Mouse (Mus musculus): ENCODE results near the gene Ppm1l. TPM values are rescaled to one million over a fixed set of nuclear protein-coding genes. Genes with fewer than 3 reads are reported as not detected.

Gene Ppm1l
- polyA plus RNA-seq, 1 experiment from 2014 or later, result 5.6 TPM

DNA sequence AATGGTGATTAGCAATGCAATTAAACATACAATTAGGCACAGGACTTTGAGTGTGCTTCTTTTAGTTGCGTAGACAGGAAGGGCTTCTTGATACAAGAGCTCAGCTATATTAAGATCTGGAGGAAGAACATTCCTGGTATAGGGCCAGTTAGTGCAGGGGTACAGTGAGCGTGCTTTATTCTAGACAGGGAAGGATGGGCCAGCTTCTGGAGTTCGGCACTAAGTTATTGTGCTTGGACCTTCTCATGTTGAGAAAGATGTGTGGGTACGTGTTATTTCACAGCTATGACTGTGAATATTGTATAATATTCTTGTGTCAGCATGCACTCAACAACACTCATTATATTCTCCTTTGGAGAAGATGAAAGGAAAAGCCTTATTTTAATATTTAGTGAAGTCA, 29.9 kb downstream of the Ppm1l start:
- Histone ChIP-seq H3K9ac (ENCODE audit: low read depth, low read length) (no peak overlapping the region), H3K27me3 (ENCODE audit: control insufficient read depth, insufficient read depth, low read length) (no peaks in the 10 kb centered on the region), H3K4me1 (ENCODE audit: control insufficient read depth, insufficient read depth, low read length) (peaks cover 5% of the 10 kb centered on the region; the same call in 1 of the 2 replicates), H3K36me3 (ENCODE audit: control insufficient read depth, insufficient read depth, low read length) (no peaks in the 10 kb centered on the region), H3K27ac (ENCODE audit: low read depth, low read length) (no peak overlapping the region), H3K4me3 (ENCODE audit: low read depth, low read length) (no peak overlapping the region), H3K4me2 (no peak overlapping the region), H3K9me3 (replicated peaks; ENCODE audit: control insufficient read depth, low read length) (no peaks in the 10 kb centered on the region)
- 73% methylated on average over 4 of the region's 4 CpGs for WGBS (ENCODE audit: insufficient replicate concordance)
- ATAC-seq (replicated peaks; ENCODE audit: insufficient number of reproducible peaks, low FRiP score, low TSS enrichment), result no peak

DNA sequence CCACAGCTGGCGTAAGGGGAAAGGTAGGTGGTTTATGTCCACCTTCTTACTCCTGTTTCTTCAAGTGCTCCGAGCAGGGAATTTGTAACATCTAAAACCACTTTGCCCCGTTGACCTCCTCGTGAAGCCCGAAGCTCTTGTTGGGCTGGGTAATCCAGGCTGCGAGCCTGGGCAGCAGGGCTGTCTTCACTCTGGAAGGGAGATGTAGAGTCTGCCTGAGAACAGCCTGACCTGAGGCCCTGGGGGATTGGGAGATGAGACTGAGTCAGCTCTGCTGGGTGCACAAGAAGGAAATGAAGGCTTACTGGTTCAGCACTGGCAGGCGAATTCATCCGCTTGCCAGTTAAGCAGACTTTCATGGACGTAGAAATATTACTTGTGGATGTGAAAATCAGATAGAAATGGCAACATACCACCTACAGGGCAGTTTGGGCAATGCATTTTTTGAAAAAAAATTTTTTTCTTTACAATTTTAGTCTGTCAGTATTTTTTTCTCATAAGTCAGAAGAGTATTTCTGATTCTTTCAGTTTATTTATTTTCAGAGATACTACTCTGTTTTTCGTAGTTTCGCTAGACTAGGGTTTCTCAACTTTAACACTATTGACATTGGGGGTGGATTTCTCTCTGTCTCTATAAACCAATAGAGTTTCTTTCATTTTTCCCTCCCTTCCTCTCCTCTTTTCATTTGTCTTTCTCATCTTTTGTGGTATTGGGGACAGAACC, 31.7 kb downstream of the Ppm1l start:
- H3K27me3 ChIP-seq (ENCODE audit: control insufficient read depth, insufficient read depth, low read length), result no peaks in the 10 kb centered on the region
- 72% methylated on average over 11 of the region's 11 CpGs for WGBS (ENCODE audit: insufficient replicate concordance)
- no peak overlapping the region for H3K4me2 ChIP-seq
- H3K9me3 ChIP-seq (replicated peaks; ENCODE audit: control insufficient read depth, low read length), result no peaks in the 10 kb centered on the region
- peaks cover 10% of the 10 kb centered on the region for H3K4me1 ChIP-seq (ENCODE audit: control insufficient read depth, insufficient read depth, low read length)
- H3K4me3 ChIP-seq (ENCODE audit: low read depth, low read length), result no peak overlapping the region
- H3K36me3 ChIP-seq (ENCODE audit: control insufficient read depth, insufficient read depth, low read length), result no peaks in the 10 kb centered on the region
- no peak overlapping the region for H3K9ac ChIP-seq (ENCODE audit: low read depth, low read length)
- no peak overlapping the region for H3K27ac ChIP-seq (ENCODE audit: low read depth, low read length)
- no peak for ATAC-seq (replicated peaks; ENCODE audit: insufficient number of reproducible peaks, low FRiP score, low TSS enrichment)

DNA sequence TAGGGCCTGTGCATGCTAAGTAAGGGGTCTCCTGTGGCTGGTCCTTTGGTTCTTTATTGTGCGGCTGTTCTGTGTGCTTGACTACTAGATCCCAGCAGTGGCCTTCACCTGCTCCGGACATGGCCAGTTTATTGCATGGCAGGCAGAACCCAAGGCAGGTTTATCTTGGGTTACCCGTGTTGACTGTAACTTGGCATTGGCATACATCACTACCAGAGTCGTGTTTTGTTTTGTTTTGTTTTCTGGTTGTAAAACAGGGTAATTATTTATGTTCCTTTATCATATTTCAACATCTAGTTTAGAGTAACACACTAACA, 32.2 kb downstream of the Ppm1l start:
- Histone ChIP-seq H3K36me3 (ENCODE audit: control insufficient read depth, insufficient read depth, low read length) (no peaks in the 10 kb centered on the region), H3K4me3 (ENCODE audit: low read depth, low read length) (no peak overlapping the region), H3K4me2 (no peak overlapping the region), H3K4me1 (ENCODE audit: control insufficient read depth, insufficient read depth, low read length) (peaks cover 10% of the 10 kb centered on the region), H3K27me3 (ENCODE audit: control insufficient read depth, insufficient read depth, low read length) (no peaks in the 10 kb centered on the region), H3K9ac (ENCODE audit: low read depth, low read length) (no peak overlapping the region), H3K27ac (ENCODE audit: low read depth, low read length) (no peak overlapping the region), H3K9me3 (replicated peaks; ENCODE audit: control insufficient read depth, low read length) (no peaks in the 10 kb centered on the region)
- 83% methylated on average over 4 of the region's 4 CpGs for WGBS (ENCODE audit: insufficient replicate concordance)
- ATAC-seq (replicated peaks; ENCODE audit: insufficient number of reproducible peaks, low FRiP score, low TSS enrichment), result no peak

- H3K4me1 ChIP-seq (ENCODE audit: control insufficient read depth, insufficient read depth, low read length), result peaks cover 10% of the 10 kb centered on the region
Observed at GRCm38 (mm10) chr3:69349973-69350372, 33.3 kb downstream of the Ppm1l start.

DNA sequence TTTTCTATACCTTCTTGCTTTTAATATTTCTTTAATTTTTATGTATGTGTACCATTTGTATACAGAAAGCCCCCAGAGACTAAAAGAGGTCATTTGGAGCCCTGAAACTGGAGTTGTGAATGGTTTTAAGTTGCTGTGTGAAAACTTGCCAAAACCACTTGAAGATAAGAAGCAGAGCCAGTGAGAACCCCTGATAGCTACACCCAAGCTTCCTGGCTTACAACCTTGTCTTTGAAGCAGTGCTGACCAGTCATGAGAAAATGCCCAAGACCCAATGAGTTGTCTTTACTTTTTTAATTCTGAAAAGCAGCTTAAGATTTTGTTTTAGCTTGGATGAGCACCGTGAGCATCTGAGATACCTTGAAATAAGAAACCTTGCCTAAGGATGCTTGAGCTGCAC, 35.5 kb downstream of the Ppm1l start:
- no peak overlapping the region for H3K27ac ChIP-seq (ENCODE audit: low read depth, low read length)
- 49% methylated on average over 1 of the region's 1 CpGs for WGBS (ENCODE audit: insufficient replicate concordance)
- no peak overlapping the region for H3K9ac ChIP-seq (ENCODE audit: low read depth, low read length)
- no peaks in the 10 kb centered on the region for H3K36me3 ChIP-seq (ENCODE audit: control insufficient read depth, insufficient read depth, low read length)
- H3K9me3 ChIP-seq (replicated peaks; ENCODE audit: control insufficient read depth, low read length), result no peaks in the 10 kb centered on the region
- H3K4me3 ChIP-seq (ENCODE audit: low read depth, low read length), result no peak overlapping the region
- no peak for ATAC-seq (replicated peaks; ENCODE audit: insufficient number of reproducible peaks, low FRiP score, low TSS enrichment)
- H3K4me1 ChIP-seq (ENCODE audit: control insufficient read depth, insufficient read depth, low read length), result peaks cover 10% of the 10 kb centered on the region
- no peaks in the 10 kb centered on the region for H3K27me3 ChIP-seq (ENCODE audit: control insufficient read depth, insufficient read depth, low read length)
- no peak overlapping the region for H3K4me2 ChIP-seq

More at GRCm38 (mm10) chr3:69349973-69350372, 33.3 kb downstream of the Ppm1l start:
- H3K27ac ChIP-seq (ENCODE audit: low read depth, low read length), result no peak overlapping the region
- 92% methylated on average over 6 of the region's 6 CpGs for WGBS (ENCODE audit: insufficient replicate concordance)
- no peaks in the 10 kb centered on the region for H3K27me3 ChIP-seq (ENCODE audit: control insufficient read depth, insufficient read depth, low read length)
- no peak for ATAC-seq (replicated peaks; ENCODE audit: insufficient number of reproducible peaks, low FRiP score, low TSS enrichment)
- no peak overlapping the region for H3K4me2 ChIP-seq
- H3K4me3 ChIP-seq (ENCODE audit: low read depth, low read length), result no peak overlapping the region
- H3K9me3 ChIP-seq (replicated peaks; ENCODE audit: control insufficient read depth, low read length), result no peaks in the 10 kb centered on the region
- no peaks in the 10 kb centered on the region for H3K36me3 ChIP-seq (ENCODE audit: control insufficient read depth, insufficient read depth, low read length)
- no peak overlapping the region for H3K9ac ChIP-seq (ENCODE audit: low read depth, low read length)

DNA sequence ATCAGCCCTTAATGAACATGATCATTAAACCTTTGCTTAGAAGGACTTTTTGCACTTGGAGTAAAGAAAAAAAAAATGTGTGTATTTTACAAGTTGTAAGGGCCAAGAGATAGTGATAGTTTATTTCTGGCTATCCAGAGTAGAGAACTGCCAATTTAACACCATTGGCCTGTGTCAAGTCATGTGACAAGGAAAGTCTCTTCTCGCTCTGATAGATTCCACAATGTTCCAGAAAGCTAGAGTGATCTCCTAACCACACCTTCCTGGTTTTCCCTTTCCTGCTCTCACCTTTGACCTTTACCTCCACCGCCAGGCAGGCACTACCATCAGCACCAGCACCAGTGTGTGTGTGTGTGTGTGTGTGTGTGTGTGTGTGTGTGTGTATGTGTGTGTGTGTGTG, 38.0 kb downstream of the Ppm1l start:
- no peaks in the 10 kb centered on the region for H3K9me3 ChIP-seq (replicated peaks; ENCODE audit: control insufficient read depth, low read length)
- H3K4me3 ChIP-seq (ENCODE audit: low read depth, low read length), result no peak overlapping the region
- no peak overlapping the region for H3K9ac ChIP-seq (ENCODE audit: low read depth, low read length)
- ATAC-seq (replicated peaks; ENCODE audit: insufficient number of reproducible peaks, low FRiP score, low TSS enrichment), result no peak
- no peak overlapping the region for H3K4me2 ChIP-seq
- no peaks in the 10 kb centered on the region for H3K36me3 ChIP-seq (ENCODE audit: control insufficient read depth, insufficient read depth, low read length)
- H3K27me3 ChIP-seq (ENCODE audit: control insufficient read depth, insufficient read depth, low read length), result no peaks in the 10 kb centered on the region
- peaks cover 6% of the 10 kb centered on the region; the same call in 1 of the 2 replicates for H3K4me1 ChIP-seq (ENCODE audit: control insufficient read depth, insufficient read depth, low read length)
- 60% methylated on average over 2 of the region's 2 CpGs for WGBS (ENCODE audit: insufficient replicate concordance)
- no peak overlapping the region for H3K27ac ChIP-seq (ENCODE audit: low read depth, low read length)

DNA sequence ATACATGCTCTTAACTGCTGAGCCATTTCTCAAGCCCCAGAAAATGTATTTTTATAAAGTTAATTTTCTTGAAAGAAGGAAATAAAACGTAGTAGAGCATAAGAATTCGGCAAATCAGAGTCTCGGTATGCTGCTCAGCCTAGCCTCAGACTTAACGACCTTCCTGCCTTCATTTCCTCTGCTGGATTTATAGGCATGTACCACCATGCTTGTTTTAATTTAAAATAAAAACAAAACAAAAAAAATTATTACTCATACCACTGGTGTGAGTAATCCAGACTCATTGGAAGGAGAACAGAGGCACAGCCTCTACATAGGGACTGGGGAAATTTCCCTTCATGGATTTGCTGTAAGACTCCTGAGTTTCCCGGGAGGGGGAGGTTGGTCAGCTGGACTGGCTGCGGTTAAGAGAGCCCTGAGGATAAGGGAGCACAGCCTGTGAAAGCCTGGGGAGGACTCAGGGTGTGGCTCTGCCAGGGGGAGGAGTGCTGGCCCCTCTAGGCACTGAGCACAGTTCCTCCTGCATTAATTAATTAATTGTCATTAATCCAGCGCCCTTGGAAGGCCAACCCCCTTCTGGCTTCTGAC, 39.5 kb downstream of the Ppm1l start:
- no peaks in the 10 kb centered on the region for H3K9me3 ChIP-seq (replicated peaks; ENCODE audit: control insufficient read depth, low read length)
- ATAC-seq (replicated peaks; ENCODE audit: insufficient number of reproducible peaks, low FRiP score, low TSS enrichment), result no peak
- no peak overlapping the region for H3K27ac ChIP-seq (ENCODE audit: low read depth, low read length)
- H3K9ac ChIP-seq (ENCODE audit: low read depth, low read length), result no peak overlapping the region
- no peaks in the 10 kb centered on the region for H3K36me3 ChIP-seq (ENCODE audit: control insufficient read depth, insufficient read depth, low read length)
- no peaks in the 10 kb centered on the region for H3K27me3 ChIP-seq (ENCODE audit: control insufficient read depth, insufficient read depth, low read length)
- 76% methylated on average over 7 of the region's 7 CpGs for WGBS (ENCODE audit: insufficient replicate concordance)
- H3K4me3 ChIP-seq (ENCODE audit: low read depth, low read length), result no peak overlapping the region
- H3K4me2 ChIP-seq, result no peak overlapping the region
- peaks cover 6% of the 10 kb centered on the region; the same call in 1 of the 2 replicates for H3K4me1 ChIP-seq (ENCODE audit: control insufficient read depth, insufficient read depth, low read length)

- WGBS (ENCODE audit: insufficient replicate concordance), result 73% methylated on average over 5 of the region's 5 CpGs
- no peak for ATAC-seq (replicated peaks; ENCODE audit: insufficient number of reproducible peaks, low FRiP score, low TSS enrichment)
- H3K4me2 ChIP-seq, result no peak overlapping the region
- H3K4me3 ChIP-seq (ENCODE audit: low read depth, low read length), result no peak overlapping the region
- no peaks in the 10 kb centered on the region for H3K9me3 ChIP-seq (replicated peaks; ENCODE audit: control insufficient read depth, low read length)
- no peaks in the 10 kb centered on the region for H3K36me3 ChIP-seq (ENCODE audit: control insufficient read depth, insufficient read depth, low read length)
- no peak overlapping the region for H3K9ac ChIP-seq (ENCODE audit: low read depth, low read length)
- no peaks in the 10 kb centered on the region for H3K27me3 ChIP-seq (ENCODE audit: control insufficient read depth, insufficient read depth, low read length)
- peaks cover 6% of the 10 kb centered on the region; the same call in 1 of the 2 replicates for H3K4me1 ChIP-seq (ENCODE audit: control insufficient read depth, insufficient read depth, low read length)
- no peak overlapping the region for H3K27ac ChIP-seq (ENCODE audit: low read depth, low read length)
Observed at GRCm38 (mm10) chr3:69356781-69357180, 40.1 kb downstream of the Ppm1l start.
